Mouse (Mus musculus): ENCODE results near the gene Gm14226. TPM values are rescaled to one million over a fixed set of nuclear protein-coding genes. Genes with fewer than 3 reads are reported as not detected.
"Not testable (repeated sequence)": the region's sequence is repeated elsewhere in the genome, so short reads cannot be mapped to it uniquely, and the experiment has no call there.

The Gm14226 gene
- 5.9 and 8.3 TPM in 2 replicates for polyA plus RNA-seq (2015; fragmentation: Nextera tagmentation; extraction: Ambion mirVana)

- Histone ChIP-seq H3K4me2 (replicated peaks) (peak within 1 kb of the TSS; percentile 80), H3K9ac (peak within 1 kb of the TSS; percentile 42), H3K4me3 (replicated peaks) (peak within 1 kb of the TSS; percentile 48), H3K27ac (replicated peaks) (peak within 1 kb of the TSS; percentile 94)
- not testable (repeated sequence) for H3K36me3 ChIP-seq; H3K9me3 ChIP-seq (replicated peaks); ATAC-seq (ENCODE audit: insufficient number of reproducible peaks, low FRiP score, low TSS enrichment, low read depth); H3K27me3 ChIP-seq; H3K4me1 ChIP-seq
- WGBS: 1% methylated on average over 24 of the region's 26 CpGs
These were observed at the start of gene Gm14226 for GRCm38 (mm10) chr2:155018251-155018755. Gene Gm14226 (plus strand): TSS chr2:155018266.

- peaks cover 19% of the 10 kb centered on the region for H3K4me1 ChIP-seq
- H3K9me3 ChIP-seq (replicated peaks); H3K4me2 ChIP-seq (replicated peaks); H3K4me3 ChIP-seq (replicated peaks); H3K9ac ChIP-seq; H3K36me3 ChIP-seq; ATAC-seq (ENCODE audit: insufficient number of reproducible peaks, low FRiP score, low TSS enrichment, low read depth); H3K27me3 ChIP-seq; H3K27ac ChIP-seq (replicated peaks): not testable (repeated sequence)
- WGBS: 54% methylated on average over 14 of the region's 14 CpGs
These were observed 48.2 kb upstream of the Gm14226 start for GRCm38 (mm10) chr2:154969740-154970397.

- Histone ChIP-seq H3K27me3 (no peaks in the 10 kb centered on the region), H3K27ac (replicated peaks) (peak overlapping the region; percentile 67), H3K36me3 (no peaks in the 10 kb centered on the region), H3K9ac (no peak overlapping the region), H3K4me2 (replicated peaks) (peak overlapping the region; percentile 21; the same call in 1 of the 2 replicates), H3K4me1 (peaks cover 19% of the 10 kb centered on the region), H3K4me3 (replicated peaks) (no peak overlapping the region), H3K9me3 (replicated peaks) (no peaks in the 10 kb centered on the region)
- ATAC-seq (ENCODE audit: insufficient number of reproducible peaks, low FRiP score, low TSS enrichment, low read depth): peak; percentile 78
- WGBS: 32% methylated on average over 18 of the region's 18 CpGs
These were observed 46.0 kb upstream of the Gm14226 start for GRCm38 (mm10) chr2:154971919-154972692.

GRCm38 (mm10) chr2:154972981-154973380, 45.1 kb upstream of the Gm14226 start:
- Histone ChIP-seq H3K4me1 (peaks cover 19% of the 10 kb centered on the region), H3K4me3 (replicated peaks) (no peak overlapping the region), H3K4me2 (replicated peaks) (no peak overlapping the region), H3K9ac (no peak overlapping the region), H3K27ac (replicated peaks) (0 out of 2 replicates have a peak overlapping the region, but pooled peaks have one; percentile 67), H3K9me3 (replicated peaks) (no peaks in the 10 kb centered on the region), H3K36me3 (no peaks in the 10 kb centered on the region), H3K27me3 (no peaks in the 10 kb centered on the region)
- ATAC-seq (ENCODE audit: insufficient number of reproducible peaks, low FRiP score, low TSS enrichment, low read depth): no peak
- 28% methylated on average over 5 of the region's 5 CpGs for WGBS

- Histone ChIP-seq H3K27me3 (no peaks in the 10 kb centered on the region), H3K27ac (replicated peaks) (no peak overlapping the region), H3K4me2 (replicated peaks) (no peak overlapping the region), H3K36me3 (no peaks in the 10 kb centered on the region), H3K9me3 (replicated peaks) (no peaks in the 10 kb centered on the region), H3K9ac (no peak overlapping the region), H3K4me1 (no peaks in the 10 kb centered on the region), H3K4me3 (replicated peaks) (no peak overlapping the region)
- no peak for ATAC-seq (ENCODE audit: insufficient number of reproducible peaks, low FRiP score, low TSS enrichment, low read depth)
- WGBS: 65% methylated on average over 1 of the region's 1 CpGs
These were observed 31.5 kb upstream of the Gm14226 start for GRCm38 (mm10) chr2:154986609-154987008.

GRCm38 (mm10) chr2:154991411-154991810, 26.7 kb upstream of the Gm14226 start:
- Histone ChIP-seq H3K4me3 (replicated peaks) (no peak overlapping the region), H3K9me3 (replicated peaks) (no peaks in the 10 kb centered on the region), H3K4me1 (no peaks in the 10 kb centered on the region), H3K27me3 (no peaks in the 10 kb centered on the region), H3K36me3 (no peaks in the 10 kb centered on the region), H3K9ac (no peak overlapping the region), H3K4me2 (replicated peaks) (no peak overlapping the region), H3K27ac (replicated peaks) (no peak overlapping the region)
- ATAC-seq (ENCODE audit: insufficient number of reproducible peaks, low FRiP score, low TSS enrichment, low read depth): no peak
- 80% methylated on average over 8 of the region's 8 CpGs for WGBS

GRCm38 (mm10) chr2:154992083-154992482, 26.0 kb upstream of the Gm14226 start:
- H3K4me2 ChIP-seq (replicated peaks): no peak overlapping the region
- 81% methylated on average over 5 of the region's 5 CpGs for WGBS
- no peaks in the 10 kb centered on the region for H3K9me3 ChIP-seq (replicated peaks)
- no peak overlapping the region for H3K4me3 ChIP-seq (replicated peaks)
- no peaks in the 10 kb centered on the region for H3K4me1 ChIP-seq
- no peak overlapping the region for H3K27ac ChIP-seq (replicated peaks)
- no peak overlapping the region for H3K9ac ChIP-seq
- no peaks in the 10 kb centered on the region for H3K27me3 ChIP-seq
- no peak for ATAC-seq (ENCODE audit: insufficient number of reproducible peaks, low FRiP score, low TSS enrichment, low read depth)
- no peaks in the 10 kb centered on the region for H3K36me3 ChIP-seq

GRCm38 (mm10) chr2:155005491-155005890, 12.6 kb upstream of the Gm14226 start:
- no peak for ATAC-seq (ENCODE audit: insufficient number of reproducible peaks, low FRiP score, low TSS enrichment, low read depth)
- Histone ChIP-seq H3K36me3 (no peaks in the 10 kb centered on the region), H3K4me2 (replicated peaks) (no peak overlapping the region), H3K27me3 (no peaks in the 10 kb centered on the region), H3K4me3 (replicated peaks) (no peak overlapping the region), H3K4me1 (no peaks in the 10 kb centered on the region), H3K9ac (no peak overlapping the region), H3K27ac (replicated peaks) (no peak overlapping the region), H3K9me3 (replicated peaks) (no peaks in the 10 kb centered on the region)
- 86% methylated on average over 11 of the region's 11 CpGs for WGBS

GRCm38 (mm10) chr2:155011086-155011656, 6.9 kb upstream of the Gm14226 start:
- no peak overlapping the region for H3K9ac ChIP-seq
- 45% methylated on average over 3 of the region's 3 CpGs for WGBS
- H3K27ac ChIP-seq (replicated peaks): no peak overlapping the region
- H3K9me3 ChIP-seq (replicated peaks): no peaks in the 10 kb centered on the region
- no peaks in the 10 kb centered on the region; the same call in 1 of the 2 replicates for H3K4me1 ChIP-seq
- H3K27me3 ChIP-seq: no peaks in the 10 kb centered on the region
- H3K36me3 ChIP-seq: no peaks in the 10 kb centered on the region
- no peak for ATAC-seq (ENCODE audit: insufficient number of reproducible peaks, low FRiP score, low TSS enrichment, low read depth)
- no peak overlapping the region for H3K4me2 ChIP-seq (replicated peaks)
- H3K4me3 ChIP-seq (replicated peaks): no peak overlapping the region

- ATAC-seq (ENCODE audit: insufficient number of reproducible peaks, low FRiP score, low TSS enrichment, low read depth): no peak
- no peaks in the 10 kb centered on the region; the same call in 1 of the 2 replicates for H3K4me1 ChIP-seq
- H3K4me3 ChIP-seq (replicated peaks): no peak overlapping the region
- WGBS: 66% methylated on average over 6 of the region's 6 CpGs
- no peak overlapping the region for H3K27ac ChIP-seq (replicated peaks)
- H3K9me3 ChIP-seq (replicated peaks): no peaks in the 10 kb centered on the region
- H3K36me3 ChIP-seq: no peaks in the 10 kb centered on the region
- no peak overlapping the region for H3K9ac ChIP-seq
- H3K4me2 ChIP-seq (replicated peaks): no peak overlapping the region
- no peaks in the 10 kb centered on the region for H3K27me3 ChIP-seq
These were observed 5.1 kb upstream of the Gm14226 start for GRCm38 (mm10) chr2:155012991-155013390.

- ATAC-seq (ENCODE audit: insufficient number of reproducible peaks, low FRiP score, low TSS enrichment, low read depth); H3K27me3 ChIP-seq; H3K36me3 ChIP-seq; H3K27ac ChIP-seq (replicated peaks); H3K9ac ChIP-seq; H3K4me3 ChIP-seq (replicated peaks); H3K4me1 ChIP-seq; H3K4me2 ChIP-seq (replicated peaks); H3K9me3 ChIP-seq (replicated peaks): not testable (repeated sequence)
- 39% methylated on average over 7 of the region's 9 CpGs for WGBS
These were observed 1.3 kb upstream of the Gm14226 start for GRCm38 (mm10) chr2:155016751-155017150.

All from embryonic facial prominence, embryonic 15.5 days (tissue).